Mouse (Mus musculus) stomach, postnatal 0 days (tissue): ENCODE data around the gene Wwtr1. TPM values are rescaled to one million over a fixed set of nuclear protein-coding genes. Genes with fewer than 3 reads are reported as not detected.

Experiments used
- ATAC-seq: fragments of 200-750 bp; cut with Nextera tagmentation; 2 replicates; pipeline ENCODE4 v1.8.0; 2017; ENCODE audit not compliant: low FRiP score, low TSS enrichment
- DNase-seq: peaks from one replicate; pipeline ENCODE4 v3.0.0-alpha.2; 2016; ENCODE audit warnings: low spot score
- H3K27ac ChIP-seq: fragments of 300-500 bp; sonication (generic); replicated peaks from 2 replicates; pipeline ENCODE4 v1.5.1; 2014; ENCODE audit warnings: mild to moderate bottlenecking, control low read depth
- H3K27me3 ChIP-seq: fragments of 300-500 bp; sonication (generic); 2 replicates; pipeline ENCODE4 v1.6.1; 2014; ENCODE audit warnings: low read length; ENCODE audit not compliant: control insufficient read depth, insufficient read depth
- H3K36me3 ChIP-seq: fragments of 300-500 bp; sonication (generic); 2 replicates; pipeline ENCODE4 v1.6.1; 2014; ENCODE audit warnings: low read length, mixed read lengths; ENCODE audit not compliant: control insufficient read depth, insufficient read depth
- H3K4me1 ChIP-seq: fragments of 300-500 bp; sonication (generic); replicated peaks from 2 replicates; pipeline ENCODE4 v1.6.1; 2014; ENCODE audit warnings: antibody characterized with exemption; ENCODE audit not compliant: control insufficient read depth, insufficient read depth
- H3K4me2 ChIP-seq: fragments of 300-500 bp; sonication (generic); replicated peaks from 2 replicates; pipeline ENCODE4 v1.6.1; 2014; ENCODE audit warnings: low read depth, mild to moderate bottlenecking, control low read depth, moderate library complexity
- H3K4me3 ChIP-seq: fragments of 300-500 bp; sonication (generic); 2 replicates; pipeline ENCODE4 v1.5.1; 2014; ENCODE audit warnings: low read depth, low read length, control low read depth
- H3K9ac ChIP-seq: fragments of 300-500 bp; sonication (generic); 2 replicates; pipeline ENCODE4 v1.6.1; 2014; ENCODE audit warnings: mild to moderate bottlenecking, low read length, control low read depth, mixed read lengths
- H3K9me3 ChIP-seq: fragments of 300-500 bp; sonication (generic); 2 replicates; pipeline ENCODE4 v1.6.1; 2016; ENCODE audit warnings: low read length; ENCODE audit not compliant: control insufficient read depth
- CTCF ChIP-seq: IDR thresholded peaks from 2 replicates; pipeline ENCODE4 v1.5.1; 2016; ENCODE audit warnings: antibody characterized with exemption, low read depth, mild to moderate bottlenecking, moderate library complexity
- EP300 ChIP-seq: optimal IDR thresholded peaks from 2 replicates; pipeline ENCODE3; 2016; ENCODE audit warnings: antibody characterized with exemption
- WGBS: fragments of 180-500 bp; shearing (Covaris S2); extraction: QIAGEN DNeasy Blood & Tissue Kit; methylation state at CpG from one replicate; pipeline ENCODE4 v1.1.7; 2014; 5-methylcytosine and 5-hydroxymethylcytosine counted together
- polyA plus RNA-seq: library from polyadenylated mRNA; unstranded; fragments of >200 nt; fragmentation: Nextera tagmentation; extraction: Ambion mirVana; gene quantifications from 2 replicates; pipeline ENCODE4 v1.2.1, GENCODE M21; 2015

Wwtr1 gene
- polyA plus RNA-seq, 1 experiment from 2014 or later: 20.7 TPM

DNA sequence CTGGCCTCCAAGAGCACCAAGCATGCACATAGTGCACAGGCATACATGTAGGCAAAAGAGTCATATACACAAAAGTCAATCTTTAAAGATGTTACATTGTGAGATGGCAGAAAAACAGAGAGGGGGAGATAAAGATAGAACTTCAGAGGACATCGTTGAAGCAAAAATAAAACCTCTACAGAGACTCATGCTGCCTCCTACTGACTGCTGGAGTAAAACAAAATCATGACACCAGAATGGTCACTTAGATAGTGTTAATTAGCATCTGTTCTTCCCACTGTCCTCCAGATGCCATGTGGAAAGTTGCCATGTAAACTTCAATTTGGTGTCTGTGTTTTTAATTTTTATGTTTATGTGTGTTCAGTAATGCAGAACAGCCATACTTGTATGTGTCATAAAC lies 127.8 kb downstream of the Wwtr1 start:
- no peak for DNase-seq
- H3K9me3 ChIP-seq: no peaks in the 10 kb centered on the region
- no peak overlapping the region for H3K27ac ChIP-seq
- 33% methylated on average over 1 of the region's 1 CpGs for WGBS
- H3K9ac ChIP-seq: no peak overlapping the region
- no peak overlapping the region for H3K4me2 ChIP-seq
- H3K36me3 ChIP-seq: no peaks in the 10 kb centered on the region
- no peak overlapping the region for H3K4me3 ChIP-seq
- no peak for ATAC-seq
- TF ChIP-seq EP300 (no peak), CTCF (peak; percentile 51)
- no peaks in the 10 kb centered on the region for H3K4me1 ChIP-seq
- H3K27me3 ChIP-seq: no peaks in the 10 kb centered on the region

- H3K27ac ChIP-seq: no peak overlapping the region
- no peaks in the 10 kb centered on the region for H3K4me1 ChIP-seq
- DNase-seq (peak; percentile 38), ATAC-seq (no peak)
- 24% methylated on average over 3 of the region's 3 CpGs for WGBS
- TF ChIP-seq EP300 (no peak), CTCF (no peak)
- no peak overlapping the region for H3K4me2 ChIP-seq
- H3K9ac ChIP-seq: no peak overlapping the region
- no peaks in the 10 kb centered on the region for H3K27me3 ChIP-seq
- no peaks in the 10 kb centered on the region for H3K9me3 ChIP-seq
- H3K36me3 ChIP-seq: no peaks in the 10 kb centered on the region
- H3K4me3 ChIP-seq: no peak overlapping the region
These were observed 130.0 kb downstream of the Wwtr1 start for GRCm38 (mm10) chr3:57445706-57446105.

- H3K27ac ChIP-seq: no peak overlapping the region
- DNase-seq (no peak), ATAC-seq (no peak)
- no peaks in the 10 kb centered on the region for H3K27me3 ChIP-seq
- TF ChIP-seq CTCF (no peak), EP300 (no peak)
- no peak overlapping the region for H3K9ac ChIP-seq
- no peak overlapping the region for H3K4me3 ChIP-seq
- H3K4me1 ChIP-seq: no peaks in the 10 kb centered on the region
- no peaks in the 10 kb centered on the region for H3K9me3 ChIP-seq
- WGBS: 59% methylated on average over 3 of the region's 3 CpGs
- no peak overlapping the region for H3K4me2 ChIP-seq
- no peaks in the 10 kb centered on the region for H3K36me3 ChIP-seq
These were observed 134.8 kb downstream of the Wwtr1 start for GRCm38 (mm10) chr3:57440956-57441355.

DNA sequence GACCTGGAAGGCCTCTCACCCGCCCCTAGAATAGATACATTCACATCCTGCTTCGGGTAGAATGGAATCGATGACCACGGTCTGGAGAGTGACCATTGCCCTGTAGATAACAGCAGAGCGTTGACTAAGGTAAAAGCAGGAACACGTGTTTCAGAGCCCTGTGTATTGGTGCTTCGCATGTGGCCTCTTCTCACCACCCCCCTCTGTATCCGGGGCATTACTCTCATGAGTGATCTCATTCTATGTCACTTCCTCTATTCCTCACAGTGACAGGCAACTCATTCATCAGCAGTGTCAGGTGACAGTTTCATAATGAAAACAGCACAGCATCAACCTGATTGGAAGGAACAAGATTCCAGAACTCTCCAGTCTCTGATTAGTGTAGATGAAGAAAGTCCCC lies 140.3 kb downstream of the Wwtr1 start:
- Histone ChIP-seq H3K4me3 (no peak overlapping the region), H3K4me2 (no peak overlapping the region), H3K9me3 (no peaks in the 10 kb centered on the region), H3K27me3 (no peaks in the 10 kb centered on the region), H3K36me3 (no peaks in the 10 kb centered on the region), H3K27ac (no peak overlapping the region), H3K9ac (no peak overlapping the region), H3K4me1 (no peaks in the 10 kb centered on the region)
- TF ChIP-seq CTCF: no peak
- TF ChIP-seq EP300: no peak
- WGBS: 74% methylated on average over 8 of the region's 8 CpGs
- ATAC-seq (peak; percentile 84), DNase-seq (no peak)

- H3K4me3 ChIP-seq: no peak overlapping the region
- WGBS: 57% methylated on average over 3 of the region's 3 CpGs
- H3K4me2 ChIP-seq: no peak overlapping the region
- TF ChIP-seq CTCF (no peak), EP300 (no peak)
- H3K9ac ChIP-seq: no peak overlapping the region
- H3K4me1 ChIP-seq: no peaks in the 10 kb centered on the region
- ATAC-seq (no peak), DNase-seq (no peak)
- no peaks in the 10 kb centered on the region for H3K27me3 ChIP-seq
- H3K36me3 ChIP-seq: no peaks in the 10 kb centered on the region
- no peak overlapping the region for H3K27ac ChIP-seq
- no peaks in the 10 kb centered on the region for H3K9me3 ChIP-seq
These were observed 144.0 kb downstream of the Wwtr1 start for GRCm38 (mm10) chr3:57431706-57432105.

DNA sequence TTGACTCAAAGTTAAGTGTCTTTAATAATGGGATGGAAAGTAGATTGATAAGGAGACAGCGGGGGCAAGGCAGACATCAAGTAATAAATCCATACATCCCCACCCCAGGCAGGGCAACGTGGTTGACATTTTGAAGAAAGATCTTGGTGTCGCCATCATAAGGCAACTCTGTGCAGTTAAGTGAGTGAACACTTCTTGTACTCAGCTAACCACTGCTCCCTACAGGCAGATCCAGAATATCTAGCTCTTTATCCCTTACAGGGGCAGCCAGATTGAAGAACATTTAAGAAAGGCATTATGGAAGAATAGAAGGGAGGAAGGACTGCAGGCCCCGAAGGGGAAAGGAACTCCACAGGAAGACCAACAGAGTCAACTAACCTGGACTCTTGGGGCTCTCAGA lies 146.2 kb downstream of the Wwtr1 start:
- ATAC-seq: no peak
- WGBS: 54% methylated on average over 4 of the region's 4 CpGs
- Histone ChIP-seq H3K4me1 (no peaks in the 10 kb centered on the region), H3K27me3 (no peaks in the 10 kb centered on the region), H3K4me2 (no peak overlapping the region), H3K9ac (no peak overlapping the region), H3K27ac (no peak overlapping the region), H3K4me3 (no peak overlapping the region), H3K9me3 (no peaks in the 10 kb centered on the region), H3K36me3 (no peaks in the 10 kb centered on the region)
- TF ChIP-seq EP300: no peak
- peak; percentile 65 for TF ChIP-seq CTCF
- DNase-seq: no peak
